Mouse (Mus musculus): ENCODE results near the gene Serpinb13. TPM values are rescaled to one million over a fixed set of nuclear protein-coding genes. Genes with fewer than 3 reads are reported as not detected.
"Not testable (repeated sequence)": the region's sequence is repeated elsewhere in the genome, so short reads cannot be mapped to it uniquely, and the experiment has no call there.

Gene Serpinb13
- total and polyA plus RNA-seq, 2 experiments from 2014 or later: not detected

DNA sequence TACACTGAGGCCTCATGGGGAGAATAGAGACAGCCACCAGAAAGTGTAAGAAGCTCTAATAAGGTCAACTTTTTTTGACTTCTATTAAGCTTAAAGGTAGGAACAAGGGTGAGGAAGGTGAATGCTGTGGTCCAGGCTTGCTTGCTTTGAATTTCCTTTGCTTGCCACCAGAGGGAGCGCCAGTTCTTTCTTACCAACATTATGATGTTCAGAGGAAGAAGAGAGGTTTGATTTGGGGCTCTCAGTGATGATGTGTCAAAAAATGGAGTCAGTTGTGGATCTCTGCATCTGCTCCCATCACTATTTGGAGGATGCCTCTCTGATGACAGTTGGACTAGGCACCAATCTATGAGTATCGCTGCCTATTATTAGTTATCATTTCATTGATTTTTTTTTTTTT, 33.7 kb downstream of the Serpinb13 start:
- peak; percentile 9 for DNase-seq (ENCODE audit: low spot score)
- 42% methylated on average over 2 of the region's 2 CpGs for whole genome bisulfite sequencing

DNA sequence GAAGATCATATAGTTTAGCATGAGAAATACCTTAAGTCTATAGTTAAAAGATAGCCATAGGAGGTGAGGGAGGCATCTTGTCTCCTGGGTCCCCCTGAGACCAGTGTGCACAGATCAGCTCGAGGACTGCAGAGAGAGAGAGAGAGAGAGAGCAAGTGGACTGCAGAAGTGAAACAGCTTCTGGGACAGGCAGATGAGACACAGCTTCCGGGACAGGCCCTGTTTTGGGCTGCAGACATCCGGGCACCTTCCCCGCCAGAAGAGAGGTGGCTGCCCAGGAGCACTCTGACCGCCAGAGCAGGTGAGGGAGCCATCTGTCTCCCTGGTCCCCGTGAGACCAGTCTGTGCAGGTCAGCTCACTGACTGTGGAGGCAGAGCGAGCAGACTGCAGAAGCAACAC, 34.4 kb downstream of the Serpinb13 start:
- DNase-seq (ENCODE audit: low spot score): no peak
- no peak overlapping the region for H3K4me3 ChIP-seq (ENCODE audit: low read depth, low read length)
- 74% methylated on average over 7 of the region's 7 CpGs for WGBS

More for the DNA sequence above, 33.7 kb downstream of the Serpinb13 start:
- Histone ChIP-seq H3K27ac (ENCODE audit: low read depth) (no peak overlapping the region), H3K9me3 (replicated peaks; ENCODE audit: control insufficient read depth, low read length) (no peaks in the 10 kb centered on the region), H3K27me3 (ENCODE audit: control insufficient read depth, insufficient read depth, low read length) (no peaks in the 10 kb centered on the region), H3K9ac (replicated peaks; ENCODE audit: low read depth, low read length) (no peak overlapping the region), H3K4me2 (ENCODE audit: low read depth, low read length) (no peak overlapping the region), H3K4me1 (ENCODE audit: control insufficient read depth, insufficient read depth) (no peaks in the 10 kb centered on the region), H3K36me3 (replicated peaks; ENCODE audit: control insufficient read depth, insufficient read depth, low read length) (no peaks in the 10 kb centered on the region), H3K4me3 (ENCODE audit: low read depth, low read length) (no peak overlapping the region)
- TF ChIP-seq EP300 (IDR thresholded peaks at IDR 0.05; ENCODE audit: low read depth) (no peak), CTCF (IDR thresholded peaks at IDR 0.05; ENCODE audit: low read depth) (peak; percentile 68)
- no peak for ATAC-seq (ENCODE audit: insufficient read depth, low read depth)

DNA sequence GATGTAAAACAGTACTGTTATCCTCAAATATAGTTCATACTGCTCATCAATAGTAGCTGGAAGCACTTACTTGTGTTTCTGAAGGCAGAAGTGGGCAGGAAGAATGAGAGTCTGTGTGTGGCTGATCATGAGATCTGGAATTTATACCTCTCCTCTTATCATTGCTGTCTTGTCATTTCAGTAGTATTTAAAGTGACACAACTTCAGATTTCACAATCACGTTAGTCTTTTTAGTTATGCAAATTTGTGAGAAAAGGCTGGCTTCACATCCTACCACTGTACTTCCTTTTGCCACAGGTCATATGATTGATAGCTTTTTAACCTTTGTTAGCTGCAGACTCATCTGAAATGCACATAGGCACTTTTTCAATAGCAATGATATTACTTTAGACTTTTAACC, 45.1 kb downstream of the Serpinb13 start:
- Histone ChIP-seq H3K36me3 (replicated peaks; ENCODE audit: control insufficient read depth, insufficient read depth, low read length) (no peaks in the 10 kb centered on the region), H3K9me3 (replicated peaks; ENCODE audit: control insufficient read depth, low read length) (no peaks in the 10 kb centered on the region), H3K4me1 (ENCODE audit: control insufficient read depth, insufficient read depth) (no peaks in the 10 kb centered on the region), H3K9ac (replicated peaks; ENCODE audit: low read depth, low read length) (no peak overlapping the region), H3K27me3 (ENCODE audit: control insufficient read depth, insufficient read depth, low read length) (no peaks in the 10 kb centered on the region), H3K4me3 (ENCODE audit: low read depth, low read length) (no peak overlapping the region), H3K27ac (ENCODE audit: low read depth) (no peak overlapping the region), H3K4me2 (ENCODE audit: low read depth, low read length) (no peak overlapping the region)
- no peak for DNase-seq (ENCODE audit: low spot score)
- TF ChIP-seq CTCF (IDR thresholded peaks at IDR 0.05; ENCODE audit: low read depth) (no peak), EP300 (IDR thresholded peaks at IDR 0.05; ENCODE audit: low read depth) (no peak)
- no peak for ATAC-seq (ENCODE audit: insufficient read depth, low read depth)
- 34% methylated on average over 1 of the region's 1 CpGs for WGBS

More for the DNA sequence above, 34.4 kb downstream of the Serpinb13 start:
- no peak for TF ChIP-seq CTCF (IDR thresholded peaks at IDR 0.05; ENCODE audit: low read depth)
- no peak for TF ChIP-seq EP300 (IDR thresholded peaks at IDR 0.05; ENCODE audit: low read depth)
- no peak for ATAC-seq (ENCODE audit: insufficient read depth, low read depth)
- Histone ChIP-seq H3K27me3 (ENCODE audit: control insufficient read depth, insufficient read depth, low read length) (no peaks in the 10 kb centered on the region), H3K9ac (replicated peaks; ENCODE audit: low read depth, low read length) (no peak overlapping the region), H3K4me1 (ENCODE audit: control insufficient read depth, insufficient read depth) (no peaks in the 10 kb centered on the region), H3K4me2 (ENCODE audit: low read depth, low read length) (no peak overlapping the region), H3K27ac (ENCODE audit: low read depth) (no peak overlapping the region), H3K9me3 (replicated peaks; ENCODE audit: control insufficient read depth, low read length) (no peaks in the 10 kb centered on the region), H3K36me3 (replicated peaks; ENCODE audit: control insufficient read depth, insufficient read depth, low read length) (no peaks in the 10 kb centered on the region)

DNA sequence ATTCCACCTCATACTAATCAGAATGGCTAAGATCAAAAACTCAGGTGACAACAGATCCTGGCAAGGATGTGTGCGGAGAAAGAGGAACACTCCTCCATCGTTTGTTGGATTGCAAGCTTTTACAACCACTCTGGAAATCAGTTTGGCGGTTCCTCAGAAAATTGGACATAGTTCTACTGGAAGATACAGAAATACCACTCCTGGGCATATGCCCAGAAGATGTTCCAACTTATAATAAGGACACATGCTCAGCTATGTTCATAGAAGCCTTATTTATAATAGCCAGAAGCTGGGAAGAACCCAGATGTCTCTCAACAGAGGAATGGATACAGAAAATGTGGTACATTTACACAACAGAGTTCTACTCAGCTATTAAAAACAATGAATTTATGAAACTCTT, 53.5 kb downstream of the Serpinb13 start:
- not testable (repeated sequence) for H3K4me1 ChIP-seq (ENCODE audit: control insufficient read depth, insufficient read depth); H3K4me2 ChIP-seq (ENCODE audit: low read depth, low read length); ATAC-seq (ENCODE audit: insufficient read depth, low read depth); H3K27me3 ChIP-seq (ENCODE audit: control insufficient read depth, insufficient read depth, low read length); H3K36me3 ChIP-seq (replicated peaks; ENCODE audit: control insufficient read depth, insufficient read depth, low read length); H3K9me3 ChIP-seq (replicated peaks; ENCODE audit: control insufficient read depth, low read length); H3K27ac ChIP-seq (ENCODE audit: low read depth); H3K9ac ChIP-seq (replicated peaks; ENCODE audit: low read depth, low read length); DNase-seq (ENCODE audit: low spot score); H3K4me3 ChIP-seq (ENCODE audit: low read depth, low read length)
- 74% methylated on average over 3 of the region's 3 CpGs for WGBS

Other genes starting within 250 kb of the Serpinb13 start
- gene Kdsr, start 221.3 kb upstream of the Serpinb13 start, total RNA-seq (2014; rRNA removed; ENCODE audit: low replicate concordance): 6.4 and 7.1 TPM in 2 replicates
- gene Kdsr, start 221.3 kb upstream of the Serpinb13 start, polyA plus RNA-seq (2015; fragmentation: Nextera tagmentation; extraction: Ambion mirVana): 7.3 and 7.8 TPM in 2 replicates
- 17.5 and 30.3 TPM in 2 replicates for gene Vps4b, start 184.3 kb upstream of the Serpinb13 start, total RNA-seq (2014; rRNA removed; ENCODE audit: low replicate concordance)
- gene Vps4b, start 184.3 kb upstream of the Serpinb13 start, polyA plus RNA-seq (2015; fragmentation: Nextera tagmentation; extraction: Ambion mirVana): 30.8 and 31.7 TPM in 2 replicates
- gene Serpinb5, start 119.8 kb upstream of the Serpinb13 start, total RNA-seq (2014; rRNA removed; ENCODE audit: low replicate concordance): not detected in 2 replicates
- gene Serpinb5, start 119.8 kb upstream of the Serpinb13 start, polyA plus RNA-seq (2015; fragmentation: Nextera tagmentation; extraction: Ambion mirVana): not detected in 2 replicates
- 3.4 TPM in 1 of 2 replicates, not detected in the other for gene Serpinb12, start 46.5 kb upstream of the Serpinb13 start, total RNA-seq (2014; rRNA removed; ENCODE audit: low replicate concordance)
- 0.19 TPM in 1 of 2 replicates, not detected in the other for gene Serpinb12, start 46.5 kb upstream of the Serpinb13 start, polyA plus RNA-seq (2015; fragmentation: Nextera tagmentation; extraction: Ambion mirVana)
- 0.12 TPM in 1 of 2 replicates, not detected in the other for gene Serpinb3a, start 71.3 kb downstream of the Serpinb13 start, total RNA-seq (2014; rRNA removed; ENCODE audit: low replicate concordance)
- not detected in 2 replicates for gene Serpinb3a, start 71.3 kb downstream of the Serpinb13 start, polyA plus RNA-seq (2015; fragmentation: Nextera tagmentation; extraction: Ambion mirVana)
- gene Serpinb3d, start 102.5 kb downstream of the Serpinb13 start, total RNA-seq (2014; rRNA removed; ENCODE audit: low replicate concordance): not detected in 2 replicates
- gene Serpinb3d, start 102.5 kb downstream of the Serpinb13 start, polyA plus RNA-seq (2015; fragmentation: Nextera tagmentation; extraction: Ambion mirVana): not detected in 2 replicates

All from heart, postnatal 0 days (tissue).